Mouse (Mus musculus): Measurements from ENCODE around the gene Kpna1. TPM values are rescaled to one million over a fixed set of nuclear protein-coding genes. Genes with fewer than 3 reads are reported as not detected.
"Not testable (repeated sequence)": the region's sequence is repeated elsewhere in the genome, so short reads cannot be mapped to it uniquely, and the experiment has no call there.

Gene Kpna1
- polyA plus RNA-seq, 1 experiment from 2014 or later = 85.5 TPM

- Histone ChIP-seq H3K27ac (ENCODE audit: low read length) (no peak overlapping the region), H3K36me3 (ENCODE audit: control insufficient read depth, insufficient read depth) (no peaks in the 10 kb centered on the region), H3K4me2 (ENCODE audit: low read length) (no peak overlapping the region), H3K27me3 (replicated peaks; ENCODE audit: control insufficient read depth, insufficient read depth, low read length) (no peaks in the 10 kb centered on the region), H3K9ac (replicated peaks; ENCODE audit: low read depth, low read length) (no peak overlapping the region), H3K4me3 (replicated peaks; ENCODE audit: low read length) (no peak overlapping the region), H3K4me1 (replicated peaks; ENCODE audit: control insufficient read depth, insufficient read depth, low read length) (no peaks in the 10 kb centered on the region), H3K9me3 (ENCODE audit: control insufficient read depth, low read length) (no peaks in the 10 kb centered on the region)
- WGBS = 91% methylated on average over 5 of the region's 5 CpGs
- ATAC-seq = no peak
These were observed 25.9 kb upstream of the Kpna1 start for GRCm38 (mm10) chr16:35952628-35953130.

GRCm38 (mm10) chr16:35965991-35966390 is 12.6 kb upstream of the Kpna1 start:
- not testable (repeated sequence) for H3K4me2 ChIP-seq (ENCODE audit: low read length); H3K4me1 ChIP-seq (replicated peaks; ENCODE audit: control insufficient read depth, insufficient read depth, low read length); H3K36me3 ChIP-seq (ENCODE audit: control insufficient read depth, insufficient read depth); H3K9ac ChIP-seq (replicated peaks; ENCODE audit: low read depth, low read length); H3K27me3 ChIP-seq (replicated peaks; ENCODE audit: control insufficient read depth, insufficient read depth, low read length); ATAC-seq; H3K9me3 ChIP-seq (ENCODE audit: control insufficient read depth, low read length); H3K4me3 ChIP-seq (replicated peaks; ENCODE audit: low read length); H3K27ac ChIP-seq (ENCODE audit: low read length)
- WGBS = 74% methylated on average over 3 of the region's 4 CpGs

- 45% methylated on average over 5 of the region's 5 CpGs for WGBS
- no peak overlapping the region for H3K4me2 ChIP-seq (ENCODE audit: low read length)
These were observed 12.0 kb upstream of the Kpna1 start for GRCm38 (mm10) chr16:35966411-35967115.

GRCm38 (mm10) chr16:35967319-35967718 is 11.2 kb upstream of the Kpna1 start:
- ATAC-seq = no peak
- Histone ChIP-seq H3K9me3 (ENCODE audit: control insufficient read depth, low read length) (no peaks in the 10 kb centered on the region), H3K27me3 (replicated peaks; ENCODE audit: control insufficient read depth, insufficient read depth, low read length) (no peaks in the 10 kb centered on the region), H3K4me1 (replicated peaks; ENCODE audit: control insufficient read depth, insufficient read depth, low read length) (no peaks in the 10 kb centered on the region), H3K9ac (replicated peaks; ENCODE audit: low read depth, low read length) (no peak overlapping the region), H3K4me3 (replicated peaks; ENCODE audit: low read length) (no peak overlapping the region), H3K36me3 (ENCODE audit: control insufficient read depth, insufficient read depth) (no peaks in the 10 kb centered on the region), H3K27ac (ENCODE audit: low read length) (no peak overlapping the region), H3K4me2 (ENCODE audit: low read length) (no peak overlapping the region)
- WGBS = 90% methylated on average over 4 of the region's 4 CpGs

More at GRCm38 (mm10) chr16:35966411-35967115, 12.0 kb upstream of the Kpna1 start:
- Histone ChIP-seq H3K36me3 (ENCODE audit: control insufficient read depth, insufficient read depth) (no peaks in the 10 kb centered on the region), H3K4me1 (replicated peaks; ENCODE audit: control insufficient read depth, insufficient read depth, low read length) (no peaks in the 10 kb centered on the region), H3K9ac (replicated peaks; ENCODE audit: low read depth, low read length) (no peak overlapping the region), H3K4me3 (replicated peaks; ENCODE audit: low read length) (no peak overlapping the region), H3K9me3 (ENCODE audit: control insufficient read depth, low read length) (no peaks in the 10 kb centered on the region), H3K27me3 (replicated peaks; ENCODE audit: control insufficient read depth, insufficient read depth, low read length) (no peaks in the 10 kb centered on the region), H3K27ac (ENCODE audit: low read length) (no peak overlapping the region)
- ATAC-seq = no peak

GRCm38 (mm10) chr16:35968149-35968548 is 10.4 kb upstream of the Kpna1 start:
- Histone ChIP-seq H3K27me3 (replicated peaks; ENCODE audit: control insufficient read depth, insufficient read depth, low read length) (no peaks in the 10 kb centered on the region), H3K9ac (replicated peaks; ENCODE audit: low read depth, low read length) (no peak overlapping the region), H3K36me3 (ENCODE audit: control insufficient read depth, insufficient read depth) (no peaks in the 10 kb centered on the region), H3K27ac (ENCODE audit: low read length) (no peak overlapping the region), H3K4me1 (replicated peaks; ENCODE audit: control insufficient read depth, insufficient read depth, low read length) (no peaks in the 10 kb centered on the region), H3K4me2 (ENCODE audit: low read length) (no peak overlapping the region), H3K9me3 (ENCODE audit: control insufficient read depth, low read length) (no peaks in the 10 kb centered on the region), H3K4me3 (replicated peaks; ENCODE audit: low read length) (no peak overlapping the region)
- 58% methylated on average over 2 of the region's 2 CpGs for WGBS
- no peak for ATAC-seq

- no peak overlapping the region for H3K27ac ChIP-seq (ENCODE audit: low read length)
- no peak overlapping the region for H3K9ac ChIP-seq (replicated peaks; ENCODE audit: low read depth, low read length)
- no peaks in the 10 kb centered on the region for H3K9me3 ChIP-seq (ENCODE audit: control insufficient read depth, low read length)
- no peak overlapping the region for H3K4me2 ChIP-seq (ENCODE audit: low read length)
- no peaks in the 10 kb centered on the region for H3K27me3 ChIP-seq (replicated peaks; ENCODE audit: control insufficient read depth, insufficient read depth, low read length)
- no peak overlapping the region for H3K4me3 ChIP-seq (replicated peaks; ENCODE audit: low read length)
- H3K36me3 ChIP-seq (ENCODE audit: control insufficient read depth, insufficient read depth) = no peaks in the 10 kb centered on the region
- WGBS = 67% methylated on average over 1 of the region's 1 CpGs
- ATAC-seq = no peak
- no peaks in the 10 kb centered on the region for H3K4me1 ChIP-seq (replicated peaks; ENCODE audit: control insufficient read depth, insufficient read depth, low read length)
These were observed 4.5 kb upstream of the Kpna1 start for GRCm38 (mm10) chr16:35974021-35974420.

GRCm38 (mm10) chr16:35981363-35981821 is 2.8 kb downstream of the Kpna1 start:
- H3K4me1 ChIP-seq (replicated peaks; ENCODE audit: control insufficient read depth, insufficient read depth, low read length) = peaks cover 11% of the 10 kb centered on the region
- no peak overlapping the region for H3K4me2 ChIP-seq (ENCODE audit: low read length)
- WGBS = 46% methylated on average over 19 of the region's 19 CpGs
- H3K36me3 ChIP-seq (ENCODE audit: control insufficient read depth, insufficient read depth) = no peaks in the 10 kb centered on the region
- no peaks in the 10 kb centered on the region for H3K27me3 ChIP-seq (replicated peaks; ENCODE audit: control insufficient read depth, insufficient read depth, low read length)
- H3K4me3 ChIP-seq (replicated peaks; ENCODE audit: low read length) = no peak overlapping the region
- ATAC-seq = no peak
- no peak overlapping the region for H3K27ac ChIP-seq (ENCODE audit: low read length)
- H3K9me3 ChIP-seq (ENCODE audit: control insufficient read depth, low read length) = no peaks in the 10 kb centered on the region
- H3K9ac ChIP-seq (replicated peaks; ENCODE audit: low read depth, low read length) = no peak overlapping the region

GRCm38 (mm10) chr16:35982506-35982901 is 4.0 kb downstream of the Kpna1 start:
- H3K36me3 ChIP-seq (ENCODE audit: control insufficient read depth, insufficient read depth) = no peaks in the 10 kb centered on the region
- peak overlapping the region; percentile 2; the same call in 1 of the 2 replicates for H3K27ac ChIP-seq (ENCODE audit: low read length)
- H3K4me3 ChIP-seq (replicated peaks; ENCODE audit: low read length) = peak overlapping the region; percentile 82
- peaks cover 16% of the 10 kb centered on the region for H3K4me1 ChIP-seq (replicated peaks; ENCODE audit: control insufficient read depth, insufficient read depth, low read length)
- no peaks in the 10 kb centered on the region for H3K27me3 ChIP-seq (replicated peaks; ENCODE audit: control insufficient read depth, insufficient read depth, low read length)
- 5% methylated on average over 15 of the region's 15 CpGs for WGBS
- no peaks in the 10 kb centered on the region for H3K9me3 ChIP-seq (ENCODE audit: control insufficient read depth, low read length)
- H3K9ac ChIP-seq (replicated peaks; ENCODE audit: low read depth, low read length) = peak overlapping the region; percentile 73
- peak overlapping the region; percentile 79 for H3K4me2 ChIP-seq (ENCODE audit: low read length)
- ATAC-seq = no peak; the same call in 1 of the 2 replicates

GRCm38 (mm10) chr16:35982902-35983516 is 4.5 kb downstream of the Kpna1 start:
- peak; percentile 96 for ATAC-seq
- H3K36me3 ChIP-seq (ENCODE audit: control insufficient read depth, insufficient read depth) = no peaks in the 10 kb centered on the region
- under 1% methylated on average over 48 of the region's 54 CpGs for WGBS

More at GRCm38 (mm10) chr16:35982902-35983516, 4.5 kb downstream of the Kpna1 start:
- H3K4me3 ChIP-seq (replicated peaks; ENCODE audit: low read length) = peak overlapping the region; percentile 82
- peak overlapping the region; percentile 98 for H3K27ac ChIP-seq (ENCODE audit: low read length)
- peaks cover 16% of the 10 kb centered on the region for H3K4me1 ChIP-seq (replicated peaks; ENCODE audit: control insufficient read depth, insufficient read depth, low read length)
- H3K9ac ChIP-seq (replicated peaks; ENCODE audit: low read depth, low read length) = peak overlapping the region; percentile 73
- H3K4me2 ChIP-seq (ENCODE audit: low read length) = peak overlapping the region; percentile 79
- H3K27me3 ChIP-seq (replicated peaks; ENCODE audit: control insufficient read depth, insufficient read depth, low read length) = no peaks in the 10 kb centered on the region
- H3K9me3 ChIP-seq (ENCODE audit: control insufficient read depth, low read length) = no peaks in the 10 kb centered on the region
